Mouse (Mus musculus) ES-E14 (cell line): ENCODE measurements at regions not wholly inside any gene's neighbourhood (a gene's known extent, or its start where the extent isn't known, plus 50 kb on each side); places are given as distances from the start of the nearest gene placed in this dataset.

Experiments used
- DNase-seq: peaks from one replicate; pipeline ENCODE4 v3.0.0-alpha.2; 2013; ENCODE audit warnings: low read depth, low spot score
- H3K27ac ChIP-seq: 2 replicates; pipeline ENCODE4 v1.5.1; 2012; ENCODE audit warnings: low read depth, mild to moderate bottlenecking, low read length, moderate library complexity, mixed read lengths; ENCODE audit not compliant: poor library complexity, insufficient read depth, severe bottlenecking
- H3K36me3 ChIP-seq: 2 replicates; pipeline ENCODE4 v1.6.1; 2012; ENCODE audit warnings: mild to moderate bottlenecking, low read length, moderate library complexity, mixed read lengths; ENCODE audit not compliant: control insufficient read depth, poor library complexity, insufficient read depth, severe bottlenecking
- H3K4me1 ChIP-seq, 2 experiments: fragments of 150-350 bp in 1 of 2; sonication (generic) in 1 of 2; 2 replicates each; pipeline ENCODE4 v1.6.1; 2012; ENCODE audit warnings: low read length in 2 of 2, mild to moderate bottlenecking in 1 of 2, mixed read lengths in 1 of 2; ENCODE audit not compliant: control insufficient read depth in 2 of 2, insufficient read depth in 2 of 2, poor library complexity in 1 of 2
- H3K4me3 ChIP-seq, 2 experiments: fragments of 150-350 bp in 1 of 2; sonication (generic) in 1 of 2; 2 replicates each; pipeline ENCODE4 v1.5.1; 2012; ENCODE audit warnings: low read length in 2 of 2, low read depth in 1 of 2, mild to moderate bottlenecking in 1 of 2, mixed read lengths in 1 of 2; ENCODE audit not compliant: insufficient read depth in 1 of 2, poor library complexity in 1 of 2, severe bottlenecking in 1 of 2
- H3K9ac ChIP-seq: 2 replicates; pipeline ENCODE4 v1.6.1; 2012; ENCODE audit warnings: low read depth, mild to moderate bottlenecking, low read length, mixed read lengths; ENCODE audit not compliant: poor library complexity, insufficient read depth, severe bottlenecking
- H3K9me3 ChIP-seq: fragments of 150-350 bp; sonication (generic); 2 replicates; pipeline ENCODE4 v1.6.1; 2012; ENCODE audit warnings: low read depth, mild to moderate bottlenecking, low read length; ENCODE audit not compliant: control insufficient read depth, insufficient read depth
- CHD2 ChIP-seq: IDR thresholded peaks from 2 replicates; pipeline ENCODE4 v1.6.1; 2014; ENCODE audit warnings: mild to moderate bottlenecking, low read depth, low read length, inconsistent platforms
- HCFC1 ChIP-seq: IDR thresholded peaks from 2 replicates; pipeline ENCODE4 v1.6.1; 2012; ENCODE audit warnings: low read length, inconsistent platforms, borderline replicate concordance; ENCODE audit not compliant: insufficient read depth
- MAFK ChIP-seq: IDR thresholded peaks from 2 replicates; pipeline ENCODE4 v1.6.1; 2014; ENCODE audit warnings: mild to moderate bottlenecking, low read depth, low read length, inconsistent platforms; ENCODE audit not compliant: insufficient read depth
- ZC3H11A ChIP-seq: IDR thresholded peaks from 2 replicates; pipeline ENCODE4 v1.6.1; 2012; ENCODE audit warnings: low read depth, mild to moderate bottlenecking, inconsistent platforms, low read length, borderline replicate concordance
- ZNF384 ChIP-seq: IDR thresholded peaks from 2 replicates; pipeline ENCODE4 v1.6.1; 2012; ENCODE audit warnings: low read depth, low read length, inconsistent platforms
- in situ Hi-C, 2 experiments: fragments of 600-800 bp; cut with MboI; formaldehyde crosslinking; loops; one replicate each; pipeline ENCODE4 v1.15.1; 2025; ENCODE audit warnings: low sequenced_read_pairs in 2 of 2, inconsistent platforms in 1 of 2; ENCODE audit not compliant: unreplicated experiment in 2 of 2

- Histone ChIP-seq H3K4me1 (peaks cover 0 to 2% of the 10 kb centered on the region in 2 experiments; a peak in 1 of 4 replicates), H3K9ac (no peak overlapping the region), H3K27ac (no peak overlapping the region), H3K4me3 (no peak overlapping the region), H3K36me3 (no peaks in the 10 kb centered on the region), H3K9me3 (no peaks in the 10 kb centered on the region)
- in situ Hi-C loops, result no loop called here
- no peak for DNase-seq
- TF ChIP-seq ZC3H11A (no peak), HCFC1 (no peak)
Observed at GRCm38 (mm10) chr13:37157808-37158207, 107.8 kb upstream of the F13a1 start.

GRCm38 (mm10) chr13:37151835-37152516 lies 101.9 kb upstream of the F13a1 start:
- H3K9me3 ChIP-seq, result no peaks in the 10 kb centered on the region
- DNase-seq, result no peak
- H3K4me1 ChIP-seq, result no peaks in the 10 kb centered on the region
- no peak for TF ChIP-seq HCFC1
- no peak for TF ChIP-seq MAFK
- no peak for TF ChIP-seq ZC3H11A
- no peak for TF ChIP-seq ZNF384
- no peak for TF ChIP-seq CHD2
- no peak overlapping the region for H3K27ac ChIP-seq
- H3K9ac ChIP-seq, result no peak overlapping the region
- in situ Hi-C loops, result no loop called here
- no peaks in the 10 kb centered on the region for H3K36me3 ChIP-seq
- no peak overlapping the region for H3K4me3 ChIP-seq

DNA sequence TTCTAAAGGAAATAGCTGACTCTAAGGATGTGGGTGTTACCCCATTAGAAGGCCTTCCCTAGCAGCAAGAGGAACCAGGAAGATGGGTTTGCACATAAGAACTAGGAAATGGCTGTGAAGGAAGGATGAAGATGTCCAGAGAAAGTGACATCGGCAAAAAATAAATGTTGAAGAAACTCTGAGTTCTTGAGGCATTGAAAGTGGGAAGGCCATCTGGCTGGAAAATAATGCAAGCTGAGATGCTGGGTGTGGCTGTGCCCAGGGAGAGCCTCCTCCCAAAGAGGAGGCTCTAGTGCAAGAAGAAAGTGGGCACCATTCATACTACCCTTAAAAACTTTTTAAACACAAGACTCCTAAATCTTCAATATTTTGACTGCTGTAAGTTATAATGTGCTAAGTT lies 99.9 kb upstream of the F13a1 start:
- in situ Hi-C loops, result no loop called here
- no peaks in the 10 kb centered on the region for H3K4me1 ChIP-seq
- DNase-seq, result no peak
- H3K36me3 ChIP-seq, result no peaks in the 10 kb centered on the region
- no peak for TF ChIP-seq HCFC1
- no peak for TF ChIP-seq ZC3H11A
- TF ChIP-seq MAFK, result no peak
- TF ChIP-seq CHD2, result no peak
- TF ChIP-seq ZNF384, result no peak
- H3K9me3 ChIP-seq, result no peaks in the 10 kb centered on the region
- no peak overlapping the region for H3K4me3 ChIP-seq
- no peak overlapping the region for H3K9ac ChIP-seq
- no peak overlapping the region for H3K27ac ChIP-seq

GRCm38 (mm10) chr13:37149066-37149781 lies 99.2 kb upstream of the F13a1 start:
- TF ChIP-seq MAFK, result no peak
- no peak for TF ChIP-seq ZC3H11A
- no peak for TF ChIP-seq ZNF384
- no peak for TF ChIP-seq HCFC1
- TF ChIP-seq CHD2, result no peak
- H3K4me1 ChIP-seq, result no peaks in the 10 kb centered on the region
- no peaks in the 10 kb centered on the region for H3K9me3 ChIP-seq
- no peak overlapping the region for H3K4me3 ChIP-seq
- in situ Hi-C loops, result no loop called here
- no peak overlapping the region for H3K9ac ChIP-seq
- H3K36me3 ChIP-seq, result no peaks in the 10 kb centered on the region
- H3K27ac ChIP-seq, result no peak overlapping the region
- no peak for DNase-seq
